Mouse (Mus musculus): ENCODE measurements around the gene Dnmt3a. TPM values are rescaled to one million over a fixed set of nuclear protein-coding genes. Genes with fewer than 3 reads are reported as not detected.

Dnmt3a gene
- total and polyA plus RNA-seq, 3 experiments: 15.9 to 34.4 TPM; not detected in 1

- no peak for TF ChIP-seq MAFK (IDR thresholded peaks at IDR 0.05; ENCODE audit: borderline replicate concordance, low read depth, low read length)
- no peak for TF ChIP-seq ETS1 (IDR thresholded peaks at IDR 0.05; ENCODE audit: low read depth, low read length)
- TF ChIP-seq CHD1 (IDR thresholded peaks at IDR 0.05; ENCODE audit: low read depth, low read length): no peak
- no peak for TF ChIP-seq UBTF (IDR thresholded peaks at IDR 0.05; ENCODE audit: borderline replicate concordance, insufficient read depth, low read depth, low read length)
- TF ChIP-seq CHD2 (IDR thresholded peaks at IDR 0.05; ENCODE audit: low read length): no peak
- TF ChIP-seq ELF1 (IDR thresholded peaks at IDR 0.05; ENCODE audit: low read depth, low read length): no peak
- Histone ChIP-seq H3K27me3 (ENCODE audit: control insufficient read depth in 1 of 2, insufficient read depth in 2 of 2, low read length in 2 of 2) (no peaks in the 10 kb centered on the region; a peak in 2 of 4 replicates), H3K4me1 (ENCODE audit: control insufficient read depth in 1 of 2, insufficient read depth in 2 of 2, low read length in 2 of 2) (no peaks in the 10 kb centered on the region), H3K36me3 (ENCODE audit: control insufficient read depth in 1 of 2, insufficient read depth in 2 of 2, low read length in 2 of 2) (no peaks in the 10 kb centered on the region), H3K9ac (ENCODE audit: control insufficient read depth, low read depth, low read length, poor library complexity, severe bottlenecking) (no peak within 1 kb of the TSS), H3K4me3 (ENCODE audit: control insufficient read depth in 1 of 2, insufficient read depth in 1 of 2, low read depth in 2 of 2, low read length in 2 of 2) (no peak within 1 kb of the TSS), H3K27ac (ENCODE audit: control insufficient read depth, low read depth, low read length) (no peak within 1 kb of the TSS), H3K79me2 (ENCODE audit: control insufficient read depth, insufficient read depth, low read length, poor library complexity) (no peaks in the 10 kb centered on the region), H3K9me3 (replicated peaks; ENCODE audit: insufficient read depth, low read length) (no peaks in the 10 kb centered on the region)
- DNase-seq (ENCODE audit: low read depth, low spot score): no peak
Observed at GRCm38 (mm10) chr12:3954651-3955050, 148.8 kb downstream of the Dnmt3a start, which contains the start of gene Pomc. TSS of gene Pomc (plus strand) at chr12:3954951.

DNA sequence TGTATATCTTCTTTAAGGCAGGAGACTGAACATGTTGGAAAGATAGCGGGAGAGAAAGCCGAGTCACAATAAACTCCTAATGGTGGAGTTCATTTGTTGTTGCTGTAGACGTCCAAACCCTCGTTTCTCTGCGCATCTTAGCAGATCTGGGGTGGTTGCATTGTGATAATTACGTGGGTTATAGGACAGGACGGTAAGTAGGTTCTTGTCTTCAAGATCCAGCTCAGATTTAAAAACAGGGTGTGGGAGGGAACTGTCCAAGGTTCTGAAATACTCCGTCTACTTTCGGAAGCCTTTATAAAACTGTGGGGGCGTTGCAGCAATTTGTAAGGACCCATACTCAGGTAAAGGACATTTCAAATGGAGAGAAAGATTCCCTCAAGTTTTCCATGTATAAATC is 149.6 kb downstream of the Dnmt3a start:
- DNase-seq (ENCODE audit: low read depth, low spot score): peak; percentile 68
- TF ChIP-seq CHD1 (IDR thresholded peaks at IDR 0.05; ENCODE audit: low read depth, low read length) (no peak), RCOR1 (IDR thresholded peaks at IDR 0.05; ENCODE audit: low read depth, low read length) (peak; percentile 45; the same call in 1 of the 2 replicates), SIN3A (IDR thresholded peaks at IDR 0.05; ENCODE audit: low read length) (peak; percentile 49; the same call in 1 of the 2 replicates)
- no peaks in the 10 kb centered on the region for H3K4me1 ChIP-seq (ENCODE audit: control insufficient read depth in 1 of 2, insufficient read depth in 2 of 2, low read length in 2 of 2)

DNA sequence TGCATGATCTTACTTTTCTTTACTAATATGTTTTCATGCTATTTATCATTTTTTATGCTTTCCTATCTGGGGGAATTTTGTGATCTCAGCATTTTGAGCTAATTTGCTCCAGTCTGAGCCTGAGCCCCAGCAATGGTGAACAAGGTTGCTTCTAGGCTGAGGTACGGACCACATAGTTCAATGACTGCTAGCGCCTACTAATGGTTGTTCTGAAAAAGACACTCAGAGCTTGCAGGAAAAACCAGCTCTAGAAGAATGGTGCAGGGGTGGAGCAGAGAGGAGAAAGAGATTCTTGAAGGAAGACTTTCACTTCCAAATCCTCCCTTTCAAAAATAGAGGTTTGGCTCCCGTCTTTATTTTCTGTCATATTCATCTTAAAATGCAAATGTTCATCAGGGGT is 150.5 kb downstream of the Dnmt3a start:
- Histone ChIP-seq H3K79me2 (ENCODE audit: control insufficient read depth, insufficient read depth, low read length, poor library complexity) (no peaks in the 10 kb centered on the region), H3K27ac (ENCODE audit: control insufficient read depth, low read depth, low read length) (no peak overlapping the region), H3K4me3 (ENCODE audit: control insufficient read depth in 1 of 2, insufficient read depth in 1 of 2, low read depth in 2 of 2, low read length in 2 of 2) (no peak overlapping the region), H3K27me3 (ENCODE audit: control insufficient read depth in 1 of 2, insufficient read depth in 2 of 2, low read length in 2 of 2) (no peaks in the 10 kb centered on the region; a peak in 2 of 4 replicates), H3K36me3 (ENCODE audit: control insufficient read depth in 1 of 2, insufficient read depth in 2 of 2, low read length in 2 of 2) (no peaks in the 10 kb centered on the region), H3K9ac (ENCODE audit: control insufficient read depth, low read depth, low read length, poor library complexity, severe bottlenecking) (no peak overlapping the region), H3K4me1 (ENCODE audit: control insufficient read depth in 1 of 2, insufficient read depth in 2 of 2, low read length in 2 of 2) (no peaks in the 10 kb centered on the region), H3K9me3 (replicated peaks; ENCODE audit: insufficient read depth, low read length) (no peaks in the 10 kb centered on the region)
- peak; percentile 56 for DNase-seq (ENCODE audit: low read depth, low spot score)
- TF ChIP-seq POLR2A (IDR thresholded peaks at IDR 0.05; ENCODE audit: control insufficient read depth in 1 of 2, insufficient read depth in 1 of 2, low read depth in 1 of 2, low read length in 2 of 2, poor library complexity in 1 of 2) (no peak), MEF2A (IDR thresholded peaks at IDR 0.05; ENCODE audit: extremely low read depth, insufficient replicate concordance, low read depth, low read length, poor library complexity, severe bottlenecking) (no peak), USF2 (IDR thresholded peaks at IDR 0.05; ENCODE audit: borderline replicate concordance in 1 of 2, insufficient read depth in 1 of 2, low read depth in 1 of 2, low read length in 2 of 2) (no peak), E2F4 (IDR thresholded peaks at IDR 0.05; ENCODE audit: borderline replicate concordance, low read depth, low read length) (no peak), ZC3H11A (IDR thresholded peaks at IDR 0.05; ENCODE audit: low read depth, low read length) (0 out of 2 replicates have a peak, but pooled peaks have one; percentile 11), TCF12 (IDR thresholded peaks at IDR 0.05; ENCODE audit: low read depth, low read length) (no peak), ELF1 (IDR thresholded peaks at IDR 0.05; ENCODE audit: low read depth, low read length) (no peak), BHLHE40 (IDR thresholded peaks at IDR 0.05; ENCODE audit: borderline replicate concordance, low read depth, low read length) (no peak), USF1 (IDR thresholded peaks at IDR 0.05; ENCODE audit: low read depth, low read length) (no peak), POLR2AphosphoS2 (IDR thresholded peaks at IDR 0.05; ENCODE audit: low read length) (no peak), MXI1 (IDR thresholded peaks at IDR 0.05; ENCODE audit: low read depth, low read length) (no peak), NELFE (IDR thresholded peaks at IDR 0.05; ENCODE audit: low read depth, low read length) (no peak), CTCF (IDR thresholded peaks at IDR 0.05 in 2 of 3, conservative IDR thresholded peaks at IDR 0.05 in 1 of 3; ENCODE audit: control insufficient read depth in 1 of 3, insufficient read depth in 1 of 3, low read depth in 2 of 3, low read length in 3 of 3, poor library complexity in 1 of 3, severe bottlenecking in 1 of 3) (peak; percentile 37 to 78 (median 63)), MYC (IDR thresholded peaks at IDR 0.05; ENCODE audit: low read depth, low read length) (no peak), CHD1 (IDR thresholded peaks at IDR 0.05; ENCODE audit: low read depth, low read length) (no peak), SMC3 (IDR thresholded peaks at IDR 0.05; ENCODE audit: low read depth, low read length) (peak; percentile 43), TBP (IDR thresholded peaks at IDR 0.05; ENCODE audit: low read depth, low read length) (no peak), ZNF384 (IDR thresholded peaks at IDR 0.05; ENCODE audit: low read depth, low read length) (no peak), MAX (IDR thresholded peaks at IDR 0.05; ENCODE audit: low read length) (no peak), JUND (IDR thresholded peaks at IDR 0.05; ENCODE audit: low read depth, low read length) (no peak)

More for the DNA sequence above, 149.6 kb downstream of the Dnmt3a start:
- H3K9ac ChIP-seq (ENCODE audit: control insufficient read depth, low read depth, low read length, poor library complexity, severe bottlenecking): no peak overlapping the region
- H3K27me3 ChIP-seq (ENCODE audit: control insufficient read depth in 1 of 2, insufficient read depth in 2 of 2, low read length in 2 of 2): no peaks in the 10 kb centered on the region; a peak in 2 of 4 replicates
- H3K79me2 ChIP-seq (ENCODE audit: control insufficient read depth, insufficient read depth, low read length, poor library complexity): no peaks in the 10 kb centered on the region
- no peaks in the 10 kb centered on the region for H3K36me3 ChIP-seq (ENCODE audit: control insufficient read depth in 1 of 2, insufficient read depth in 2 of 2, low read length in 2 of 2)
- no peaks in the 10 kb centered on the region for H3K9me3 ChIP-seq (replicated peaks; ENCODE audit: insufficient read depth, low read length)
- no peak overlapping the region for H3K4me3 ChIP-seq (ENCODE audit: control insufficient read depth in 1 of 2, insufficient read depth in 1 of 2, low read depth in 2 of 2, low read length in 2 of 2)
- no peak overlapping the region for H3K27ac ChIP-seq (ENCODE audit: control insufficient read depth, low read depth, low read length)

Measured in MEL (cell line).